Mouse (Mus musculus): ENCODE measurements at regions not wholly inside any gene's neighbourhood (a gene's known extent, or its start where the extent isn't known, plus 50 kb on each side); places are given as distances from the start of the nearest gene placed in this dataset.

- no peak for ATAC-seq (ENCODE audit: low FRiP score)
- 91% methylated on average over 2 of the region's 2 CpGs for WGBS
- Histone ChIP-seq H3K4me3 (replicated peaks) (no peak overlapping the region), H3K4me2 (no peak overlapping the region), H3K9ac (no peak overlapping the region), H3K9me3 (no peaks in the 10 kb centered on the region), H3K27ac (no peak overlapping the region), H3K27me3 (no peaks in the 10 kb centered on the region), H3K36me3 (replicated peaks) (no peaks in the 10 kb centered on the region), H3K4me1 (no peaks in the 10 kb centered on the region)
Observed at GRCm38 (mm10) chr14:58439963-58440362, 369.6 kb downstream of the Fgf9 start.

- WGBS: 82% methylated on average over 3 of the region's 3 CpGs
- no peaks in the 10 kb centered on the region for H3K36me3 ChIP-seq (replicated peaks)
Observed at GRCm38 (mm10) chr14:58436096-58436495, 365.7 kb downstream of the Fgf9 start.

GRCm38 (mm10) chr14:58426472-58426871 lies 356.1 kb downstream of the Fgf9 start:
- no peaks in the 10 kb centered on the region for H3K36me3 ChIP-seq (replicated peaks)
- H3K4me3 ChIP-seq (replicated peaks): no peak overlapping the region
- H3K4me2 ChIP-seq: no peak overlapping the region
- no peak for ATAC-seq (ENCODE audit: low FRiP score)
- H3K27ac ChIP-seq: no peak overlapping the region
- 80% methylated on average over 6 of the region's 6 CpGs for WGBS
- H3K9ac ChIP-seq: no peak overlapping the region
- no peaks in the 10 kb centered on the region for H3K27me3 ChIP-seq
- no peaks in the 10 kb centered on the region for H3K9me3 ChIP-seq
- no peaks in the 10 kb centered on the region for H3K4me1 ChIP-seq

More at GRCm38 (mm10) chr14:58436096-58436495, 365.7 kb downstream of the Fgf9 start:
- Histone ChIP-seq H3K4me1 (no peaks in the 10 kb centered on the region), H3K27ac (no peak overlapping the region), H3K4me2 (no peak overlapping the region), H3K4me3 (replicated peaks) (no peak overlapping the region), H3K27me3 (no peaks in the 10 kb centered on the region), H3K9me3 (no peaks in the 10 kb centered on the region), H3K9ac (no peak overlapping the region)
- no peak for ATAC-seq (ENCODE audit: low FRiP score)

GRCm38 (mm10) chr14:58421904-58422303 lies 351.6 kb downstream of the Fgf9 start:
- H3K9ac ChIP-seq: no peak overlapping the region
- no peak overlapping the region for H3K4me2 ChIP-seq
- H3K4me3 ChIP-seq (replicated peaks): no peak overlapping the region
- WGBS: 78% methylated on average over 5 of the region's 5 CpGs
- no peak overlapping the region for H3K27ac ChIP-seq
- no peaks in the 10 kb centered on the region for H3K9me3 ChIP-seq
- no peaks in the 10 kb centered on the region for H3K27me3 ChIP-seq
- ATAC-seq (ENCODE audit: low FRiP score): no peak
- H3K4me1 ChIP-seq: no peaks in the 10 kb centered on the region
- no peaks in the 10 kb centered on the region for H3K36me3 ChIP-seq (replicated peaks)

- WGBS: 11% methylated on average over 1 of the region's 1 CpGs
- H3K36me3 ChIP-seq (replicated peaks): no peaks in the 10 kb centered on the region
- no peaks in the 10 kb centered on the region for H3K27me3 ChIP-seq
- no peak overlapping the region for H3K27ac ChIP-seq
- H3K9ac ChIP-seq: no peak overlapping the region
- H3K4me2 ChIP-seq: no peak overlapping the region
- H3K4me1 ChIP-seq: no peaks in the 10 kb centered on the region
- no peak for ATAC-seq (ENCODE audit: low FRiP score)
- no peak overlapping the region for H3K4me3 ChIP-seq (replicated peaks)
- H3K9me3 ChIP-seq: no peaks in the 10 kb centered on the region
Observed at GRCm38 (mm10) chr14:58417545-58417944, 347.2 kb downstream of the Fgf9 start.

- Histone ChIP-seq H3K9me3 (no peaks in the 10 kb centered on the region), H3K4me1 (peaks cover 14% of the 10 kb centered on the region), H3K27me3 (no peaks in the 10 kb centered on the region), H3K4me3 (replicated peaks) (no peak overlapping the region), H3K9ac (no peak overlapping the region), H3K4me2 (no peak overlapping the region), H3K27ac (no peak overlapping the region), H3K36me3 (replicated peaks) (no peaks in the 10 kb centered on the region)
- no peak for ATAC-seq (ENCODE audit: low FRiP score)
- 90% methylated on average over 9 of the region's 9 CpGs for WGBS
Observed at GRCm38 (mm10) chr14:58392055-58392726, 321.8 kb downstream of the Fgf9 start.

GRCm38 (mm10) chr14:58390741-58391140 lies 320.4 kb downstream of the Fgf9 start:
- no peak for ATAC-seq (ENCODE audit: low FRiP score)
- H3K9me3 ChIP-seq: no peaks in the 10 kb centered on the region
- no peak overlapping the region for H3K4me2 ChIP-seq
- H3K4me3 ChIP-seq (replicated peaks): no peak overlapping the region
- peaks cover 14% of the 10 kb centered on the region for H3K4me1 ChIP-seq
- no peak overlapping the region for H3K9ac ChIP-seq
- H3K36me3 ChIP-seq (replicated peaks): no peaks in the 10 kb centered on the region
- H3K27me3 ChIP-seq: no peaks in the 10 kb centered on the region
- H3K27ac ChIP-seq: no peak overlapping the region
- 94% methylated on average over 2 of the region's 2 CpGs for WGBS

GRCm38 (mm10) chr14:58387348-58388000 lies 317.1 kb downstream of the Fgf9 start:
- Histone ChIP-seq H3K9me3 (no peaks in the 10 kb centered on the region), H3K27ac (no peak overlapping the region)
- ATAC-seq (ENCODE audit: low FRiP score): no peak

GRCm38 (mm10) chr14:58375056-58375455 lies 304.7 kb downstream of the Fgf9 start:
- no peak overlapping the region for H3K27ac ChIP-seq
- H3K9me3 ChIP-seq: no peaks in the 10 kb centered on the region
- H3K4me2 ChIP-seq: no peak overlapping the region
- no peak for ATAC-seq (ENCODE audit: low FRiP score)
- no peaks in the 10 kb centered on the region for H3K36me3 ChIP-seq (replicated peaks)
- no peak overlapping the region for H3K4me3 ChIP-seq (replicated peaks)
- no peaks in the 10 kb centered on the region for H3K27me3 ChIP-seq
- H3K9ac ChIP-seq: no peak overlapping the region
- H3K4me1 ChIP-seq: no peaks in the 10 kb centered on the region

More at GRCm38 (mm10) chr14:58387348-58388000, 317.1 kb downstream of the Fgf9 start:
- H3K36me3 ChIP-seq (replicated peaks): no peaks in the 10 kb centered on the region
- H3K9ac ChIP-seq: no peak overlapping the region
- H3K4me2 ChIP-seq: no peak overlapping the region
- peaks cover 14% of the 10 kb centered on the region for H3K4me1 ChIP-seq
- H3K4me3 ChIP-seq (replicated peaks): no peak overlapping the region
- no peaks in the 10 kb centered on the region for H3K27me3 ChIP-seq
- WGBS: 70% methylated on average over 9 of the region's 9 CpGs

- no peaks in the 10 kb centered on the region for H3K9me3 ChIP-seq
- H3K27ac ChIP-seq: no peak overlapping the region
- no peak overlapping the region for H3K4me2 ChIP-seq
- H3K4me1 ChIP-seq: no peaks in the 10 kb centered on the region
- no peak overlapping the region for H3K9ac ChIP-seq
- H3K4me3 ChIP-seq (replicated peaks): no peak overlapping the region
- ATAC-seq (ENCODE audit: low FRiP score): no peak
- no peaks in the 10 kb centered on the region for H3K36me3 ChIP-seq (replicated peaks)
- no peaks in the 10 kb centered on the region for H3K27me3 ChIP-seq
- 72% methylated on average over 2 of the region's 2 CpGs for WGBS
Observed at GRCm38 (mm10) chr14:58356824-58357223, 286.5 kb downstream of the Fgf9 start.

GRCm38 (mm10) chr14:58352986-58353385 lies 282.6 kb downstream of the Fgf9 start:
- H3K27me3 ChIP-seq: no peaks in the 10 kb centered on the region
- H3K4me3 ChIP-seq (replicated peaks): no peak overlapping the region
- H3K9me3 ChIP-seq: no peaks in the 10 kb centered on the region
- no peak overlapping the region for H3K4me2 ChIP-seq
- H3K36me3 ChIP-seq (replicated peaks): no peaks in the 10 kb centered on the region
- ATAC-seq (ENCODE audit: low FRiP score): no peak
- H3K27ac ChIP-seq: no peak overlapping the region
- H3K4me1 ChIP-seq: no peaks in the 10 kb centered on the region
- no peak overlapping the region for H3K9ac ChIP-seq

GRCm38 (mm10) chr14:58336148-58336547 lies 265.8 kb downstream of the Fgf9 start:
- no peak overlapping the region for H3K4me2 ChIP-seq
- H3K9ac ChIP-seq: no peak overlapping the region
- H3K27me3 ChIP-seq: no peaks in the 10 kb centered on the region
- WGBS: 59% methylated on average over 14 of the region's 14 CpGs
- ATAC-seq (ENCODE audit: low FRiP score): no peak
- H3K9me3 ChIP-seq: no peaks in the 10 kb centered on the region
- H3K36me3 ChIP-seq (replicated peaks): no peaks in the 10 kb centered on the region
- 0 out of 2 replicates have a peak, but pooled peaks cover 5% of the 10 kb centered on the region for H3K4me1 ChIP-seq
- no peak overlapping the region for H3K27ac ChIP-seq
- H3K4me3 ChIP-seq (replicated peaks): no peak overlapping the region

GRCm38 (mm10) chr14:58323164-58323563 lies 252.8 kb downstream of the Fgf9 start:
- 88% methylated on average over 6 of the region's 6 CpGs for WGBS
- Histone ChIP-seq H3K4me2 (no peak overlapping the region), H3K27ac (no peak overlapping the region), H3K27me3 (no peaks in the 10 kb centered on the region), H3K4me3 (replicated peaks) (no peak overlapping the region), H3K9me3 (no peaks in the 10 kb centered on the region), H3K9ac (no peak overlapping the region), H3K36me3 (replicated peaks) (no peaks in the 10 kb centered on the region), H3K4me1 (no peaks in the 10 kb centered on the region)
- no peak for ATAC-seq (ENCODE audit: low FRiP score)
